In genomic region chr1:162548016-162548916, GRCm38 (mm10) we compare ENCODE assay signal across 7 mouse cellular contexts. TPM values are rescaled to one million over a fixed set of nuclear protein-coding genes. Genes with fewer than 3 reads are reported as not detected.
DNase-seq lines count a peak whose midpoint lies in the region; ATAC-seq and TF ChIP-seq lines count a peak whose summit lies in the region.

TSS of gene Mettl13 (minus strand) at chr1:162548551.

- peak; percentile 89 for DNase-seq in adrenal gland, postnatal 25 days
- peak; percentile 91 to 94 for DNase-seq in heart, adult 18-20 months
- DNase-seq in kidney, adult 2 months = peak; percentile 94
- peak; percentile 60 to 92 for DNase-seq in spleen, postnatal 10 days (ENCODE audit: low spot score in 2 of 2)

- 0 out of 2 replicates have a peak, but pooled peaks cover 6% of the 10 kb centered on the region for H3K4me1 ChIP-seq in embryonic facial prominence, embryonic 12.5 days
- H3K4me1 ChIP-seq in kidney, adult 2 months (ENCODE audit: control insufficient read depth, insufficient read depth, low read length) = peaks cover 7% of the 10 kb centered on the region; the same call in 1 of the 2 replicates
- peaks cover 10% of the 10 kb centered on the region for H3K4me1 ChIP-seq in limb, embryonic 12.5 days (replicated peaks)
- H3K4me1 ChIP-seq in midbrain, embryonic 15.5 days = peaks cover 21% of the 10 kb centered on the region

- H3K4me3 ChIP-seq in embryonic facial prominence, embryonic 12.5 days = peak within 1 kb of the TSS; percentile 60
- peak within 1 kb of the TSS; percentile 81 for H3K4me3 ChIP-seq in kidney, adult 2 months (ENCODE audit: insufficient read depth, low read depth, low read length)
- H3K4me3 ChIP-seq in limb, embryonic 12.5 days (replicated peaks) = peak within 1 kb of the TSS; percentile 72
- peak within 1 kb of the TSS; percentile 94 for H3K4me3 ChIP-seq in midbrain, embryonic 15.5 days

- peaks cover 27% of the 10 kb centered on the region for H3K36me3 ChIP-seq in embryonic facial prominence, embryonic 12.5 days
- H3K36me3 ChIP-seq in kidney, adult 2 months (ENCODE audit: control insufficient read depth, insufficient read depth, low read length) = no peaks in the 10 kb centered on the region
- H3K36me3 ChIP-seq in limb, embryonic 12.5 days = peaks cover 30% of the 10 kb centered on the region
- H3K36me3 ChIP-seq in midbrain, embryonic 15.5 days (replicated peaks) = peaks cover 13% of the 10 kb centered on the region; the same call in 1 of the 2 replicates

- peak; percentile 66 for TF ChIP-seq POLR2A in kidney, adult 2 months (IDR thresholded peaks at IDR 0.05; ENCODE audit: low read depth, low read length)

- peak; percentile 97 for ATAC-seq in embryonic facial prominence, embryonic 12.5 days (ENCODE audit: insufficient number of reproducible peaks, insufficient read depth, low FRiP score, low TSS enrichment)
- peak; percentile 97 for ATAC-seq in limb, embryonic 12.5 days (ENCODE audit: insufficient number of reproducible peaks, insufficient read depth, low FRiP score, low TSS enrichment, low read depth)
- peak; percentile 99 for ATAC-seq in midbrain, embryonic 15.5 days (replicated peaks)

- no peak for TF ChIP-seq CTCF in kidney, adult 2 months (conservative IDR thresholded peaks at IDR 0.05; ENCODE audit: insufficient read depth, insufficient read length, low read depth, low read length)

- WGBS in embryonic facial prominence, embryonic 12.5 days = under 1% methylated on average over 52 of the region's 52 CpGs
- WGBS in kidney, adult 2 months = under 1% methylated on average over 52 of the region's 52 CpGs
- under 1% methylated on average over 52 of the region's 52 CpGs for WGBS in limb, embryonic 12.5 days
- under 1% methylated on average over 51 of the region's 52 CpGs for WGBS in midbrain, embryonic 15.5 days

- peak within 1 kb of the TSS; percentile 83 for H3K4me2 ChIP-seq in embryonic facial prominence, embryonic 12.5 days (replicated peaks)
- H3K4me2 ChIP-seq in limb, embryonic 12.5 days = peak within 1 kb of the TSS; percentile 91
- peak within 1 kb of the TSS; percentile 77 for H3K4me2 ChIP-seq in midbrain, embryonic 15.5 days

- no peaks in the 10 kb centered on the region for H3K9me3 ChIP-seq in embryonic facial prominence, embryonic 12.5 days
- no peaks in the 10 kb centered on the region for H3K9me3 ChIP-seq in limb, embryonic 12.5 days
- no peaks in the 10 kb centered on the region for H3K9me3 ChIP-seq in midbrain, embryonic 15.5 days

- H3K27ac ChIP-seq in embryonic facial prominence, embryonic 12.5 days = peak within 1 kb of the TSS; percentile 77
- peak within 1 kb of the TSS; percentile 66 for H3K27ac ChIP-seq in kidney, adult 2 months (ENCODE audit: insufficient read depth, low read depth, low read length)
- peak within 1 kb of the TSS; percentile 77 for H3K27ac ChIP-seq in limb, embryonic 12.5 days
- peak within 1 kb of the TSS; percentile 86 for H3K27ac ChIP-seq in midbrain, embryonic 15.5 days

- H3K9ac ChIP-seq in embryonic facial prominence, embryonic 12.5 days = peak within 1 kb of the TSS; percentile 66
- H3K9ac ChIP-seq in limb, embryonic 12.5 days (replicated peaks) = peak within 1 kb of the TSS; percentile 60
- peak within 1 kb of the TSS; percentile 72 for H3K9ac ChIP-seq in midbrain, embryonic 15.5 days

- H3K27me3 ChIP-seq in embryonic facial prominence, embryonic 12.5 days = no peaks in the 10 kb centered on the region
- no peaks in the 10 kb centered on the region for H3K27me3 ChIP-seq in kidney, adult 2 months (replicated peaks; ENCODE audit: control insufficient read depth, insufficient read depth, low read length)
- H3K27me3 ChIP-seq in limb, embryonic 12.5 days = no peaks in the 10 kb centered on the region
- H3K27me3 ChIP-seq in midbrain, embryonic 15.5 days (replicated peaks) = no peaks in the 10 kb centered on the region

RNA-seq across cellular contexts. Expression of gene Mettl13, which starts in this region (rescaled TPM):
- total RNA-seq in adrenal gland, postnatal 25 days (2021) = 15.8 and 18.8 TPM in 2 replicates
- 30.2 and 32.6 TPM in 2 replicates for polyA plus RNA-seq in embryonic facial prominence, embryonic 12.5 days (2016; fragmentation: Nextera tagmentation; extraction: Ambion mirVana)
- total RNA-seq in heart, adult 18-20 months (2021) = 1 to 10 TPM; 4.6 to 4.9 TPM
- 4.9 and 5.7 TPM in 2 replicates for polyA plus RNA-seq in kidney, adult 2 months (2012; rRNA removed)
- 32.6 and 32.8 TPM in 2 replicates for polyA plus RNA-seq in limb, embryonic 12.5 days (2016; fragmentation: Nextera tagmentation; extraction: Ambion mirVana)
- 18.2 and 20.8 TPM in 2 replicates for polyA plus RNA-seq in midbrain, embryonic 15.5 days (2015; fragmentation: Nextera tagmentation; extraction: Ambion mirVana)

Comparison
In these comparisons a context has a peak if more than half of its experiments do, and no peak if none do; other contexts are left out.
1. Peak in every context shown above with its lines: DNase-seq, ATAC-seq, H3K4me3 ChIP-seq and H3K27ac ChIP-seq.